Mouse (Mus musculus): ENCODE data around the gene Thbs3. TPM values are rescaled to one million over a fixed set of nuclear protein-coding genes. Genes with fewer than 3 reads are reported as not detected.

Thbs3 gene
- polyA plus RNA-seq, 1 experiment from 2014 or later, result 107 TPM

DNA sequence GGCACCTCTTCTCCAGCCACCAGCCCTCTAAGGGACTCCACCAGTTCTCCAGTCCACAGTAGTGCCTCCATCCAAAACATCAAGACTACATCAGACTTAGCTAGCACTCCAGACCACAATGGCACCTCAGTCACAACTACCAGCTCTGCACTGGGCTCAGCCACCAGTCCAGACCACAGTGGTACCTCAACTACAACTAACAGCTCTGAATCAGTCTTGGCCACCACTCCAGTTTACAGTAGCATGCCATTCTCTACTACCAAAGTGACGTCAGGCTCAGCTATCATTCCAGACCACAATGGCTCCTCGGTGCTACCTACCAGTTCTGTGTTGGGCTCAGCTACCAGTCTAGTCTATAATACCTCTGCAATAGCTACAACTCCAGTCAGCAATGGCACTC is 15.6 kb downstream of the Thbs3 start:
- no peaks in the 10 kb centered on the region for H3K27me3 ChIP-seq
- no peak overlapping the region for H3K9ac ChIP-seq (replicated peaks)
- peaks cover 22% of the 10 kb centered on the region for H3K36me3 ChIP-seq
- 88% methylated on average over 2 of the region's 2 CpGs for WGBS
- peaks cover 33% of the 10 kb centered on the region for H3K4me1 ChIP-seq
- no peak overlapping the region for H3K4me3 ChIP-seq
- H3K9me3 ChIP-seq, result no peaks in the 10 kb centered on the region
- no peak overlapping the region for H3K27ac ChIP-seq (replicated peaks)
- no peak overlapping the region for H3K4me2 ChIP-seq (replicated peaks)
- no peak for ATAC-seq (ENCODE audit: low FRiP score, low read depth)

GRCm38 (mm10) chr3:89231345-89231744 is 16.4 kb downstream of the Thbs3 start:
- H3K9me3 ChIP-seq, result no peaks in the 10 kb centered on the region
- H3K27ac ChIP-seq (replicated peaks), result no peak overlapping the region
- H3K9ac ChIP-seq (replicated peaks), result no peak overlapping the region
- peaks cover 29% of the 10 kb centered on the region for H3K36me3 ChIP-seq
- 78% methylated on average over 7 of the region's 7 CpGs for WGBS
- H3K4me3 ChIP-seq, result no peak overlapping the region
- H3K4me2 ChIP-seq (replicated peaks), result no peak overlapping the region
- ATAC-seq (ENCODE audit: low FRiP score, low read depth), result no peak
- H3K27me3 ChIP-seq, result no peaks in the 10 kb centered on the region
- H3K4me1 ChIP-seq, result peaks cover 27% of the 10 kb centered on the region

DNA sequence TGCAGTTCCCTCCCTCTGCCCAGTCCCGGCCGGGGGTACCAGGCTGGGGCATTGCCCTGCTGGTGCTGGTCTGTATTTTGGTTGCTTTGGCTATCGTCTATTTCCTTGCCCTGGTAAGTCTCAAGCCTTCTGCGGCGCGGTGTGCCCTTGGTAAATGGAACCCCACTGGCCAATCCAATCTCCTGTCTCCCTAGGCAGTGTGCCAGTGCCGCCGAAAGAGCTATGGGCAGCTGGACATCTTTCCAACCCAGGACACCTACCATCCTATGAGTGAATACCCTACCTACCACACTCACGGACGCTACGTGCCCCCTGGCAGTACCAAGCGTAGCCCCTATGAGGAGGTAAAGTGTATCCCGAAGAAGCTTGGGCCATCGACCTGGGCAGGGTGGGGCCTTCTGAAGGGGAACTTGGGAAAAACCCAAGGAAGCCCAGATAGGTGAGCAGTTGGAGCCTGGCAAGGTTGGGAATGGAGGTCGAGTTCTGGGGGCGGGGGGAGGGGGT is 16.8 kb downstream of the Thbs3 start:
- Histone ChIP-seq H3K27me3 (no peaks in the 10 kb centered on the region), H3K9me3 (no peaks in the 10 kb centered on the region), H3K4me1 (peaks cover 24% of the 10 kb centered on the region), H3K4me2 (replicated peaks) (no peak overlapping the region), H3K4me3 (no peak overlapping the region), H3K36me3 (peaks cover 33% of the 10 kb centered on the region), H3K27ac (replicated peaks) (no peak overlapping the region), H3K9ac (replicated peaks) (no peak overlapping the region)
- WGBS, result 82% methylated on average over 16 of the region's 16 CpGs
- no peak for ATAC-seq (ENCODE audit: low FRiP score, low read depth)

GRCm38 (mm10) chr3:89232614-89233013 is 17.6 kb downstream of the Thbs3 start:
- H3K27me3 ChIP-seq, result no peaks in the 10 kb centered on the region
- ATAC-seq (ENCODE audit: low FRiP score, low read depth), result no peak
- H3K4me1 ChIP-seq, result peaks cover 18% of the 10 kb centered on the region
- no peaks in the 10 kb centered on the region for H3K9me3 ChIP-seq
- WGBS, result 84% methylated on average over 6 of the region's 6 CpGs
- no peak overlapping the region for H3K4me3 ChIP-seq
- H3K27ac ChIP-seq (replicated peaks), result no peak overlapping the region
- H3K9ac ChIP-seq (replicated peaks), result no peak overlapping the region
- H3K36me3 ChIP-seq, result peaks cover 39% of the 10 kb centered on the region
- H3K4me2 ChIP-seq (replicated peaks), result no peak overlapping the region

DNA sequence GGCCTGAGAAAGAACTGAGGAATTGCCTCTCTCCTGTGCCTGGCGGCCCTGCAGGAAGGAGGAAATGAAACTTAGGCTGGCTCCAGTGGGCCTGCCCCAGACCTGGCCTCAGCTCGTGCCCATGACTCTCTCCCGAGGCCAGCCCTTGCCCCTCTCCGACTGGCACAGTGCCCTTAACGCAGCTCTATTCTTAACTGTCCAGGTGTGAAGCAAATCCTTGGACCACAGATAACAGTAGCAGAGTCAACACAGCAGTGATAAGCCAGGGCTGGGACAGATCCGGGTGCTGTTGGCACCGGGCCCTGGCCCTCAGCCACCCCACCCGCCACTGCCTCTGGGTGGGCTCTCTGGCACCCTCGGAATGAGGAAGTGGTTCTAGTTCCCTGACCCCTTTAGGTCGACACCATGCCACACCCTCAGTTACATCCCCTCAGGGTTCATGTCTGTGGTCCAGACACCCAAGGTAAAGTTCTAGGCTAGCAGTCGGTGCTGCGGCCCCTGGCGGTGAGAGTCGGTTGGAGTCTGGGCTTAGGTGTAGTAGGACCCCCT is 18.7 kb downstream of the Thbs3 start:
- Histone ChIP-seq H3K27ac (replicated peaks) (no peak overlapping the region), H3K4me3 (no peak overlapping the region)
- no peak for ATAC-seq (ENCODE audit: low FRiP score, low read depth)

GRCm38 (mm10) chr3:89236516-89236915 is 21.5 kb downstream of the Thbs3 start:
- H3K36me3 ChIP-seq, result peaks cover 69% of the 10 kb centered on the region
- no peak overlapping the region for H3K27ac ChIP-seq (replicated peaks)
- no peaks in the 10 kb centered on the region for H3K9me3 ChIP-seq
- H3K9ac ChIP-seq (replicated peaks), result no peak overlapping the region
- H3K27me3 ChIP-seq, result no peaks in the 10 kb centered on the region
- WGBS, result 88% methylated on average over 10 of the region's 10 CpGs
- ATAC-seq (ENCODE audit: low FRiP score, low read depth), result no peak
- no peaks in the 10 kb centered on the region for H3K4me1 ChIP-seq
- H3K4me2 ChIP-seq (replicated peaks), result no peak overlapping the region
- H3K4me3 ChIP-seq, result no peak overlapping the region

More for the DNA sequence above, 18.7 kb downstream of the Thbs3 start:
- H3K9me3 ChIP-seq, result no peaks in the 10 kb centered on the region
- 84% methylated on average over 14 of the region's 14 CpGs for WGBS
- peaks cover 7% of the 10 kb centered on the region for H3K4me1 ChIP-seq
- H3K9ac ChIP-seq (replicated peaks), result no peak overlapping the region
- no peak overlapping the region for H3K4me2 ChIP-seq (replicated peaks)
- H3K36me3 ChIP-seq, result peaks cover 49% of the 10 kb centered on the region
- no peaks in the 10 kb centered on the region for H3K27me3 ChIP-seq

GRCm38 (mm10) chr3:89237682-89238081 is 22.7 kb downstream of the Thbs3 start:
- Histone ChIP-seq H3K27ac (replicated peaks) (no peak overlapping the region), H3K27me3 (no peaks in the 10 kb centered on the region), H3K9ac (replicated peaks) (no peak overlapping the region), H3K4me3 (no peak overlapping the region), H3K4me2 (replicated peaks) (no peak overlapping the region), H3K4me1 (peaks cover 3% of the 10 kb centered on the region; the same call in 1 of the 2 replicates), H3K9me3 (no peaks in the 10 kb centered on the region), H3K36me3 (peaks cover 75% of the 10 kb centered on the region)
- WGBS, result 96% methylated on average over 21 of the region's 21 CpGs
- ATAC-seq (ENCODE audit: low FRiP score, low read depth), result no peak

GRCm38 (mm10) chr3:89238494-89238893 is 23.5 kb downstream of the Thbs3 start:
- no peak overlapping the region for H3K4me3 ChIP-seq
- H3K9me3 ChIP-seq, result no peaks in the 10 kb centered on the region
- H3K27ac ChIP-seq (replicated peaks), result no peak overlapping the region
- ATAC-seq (ENCODE audit: low FRiP score, low read depth), result no peak
- H3K36me3 ChIP-seq, result peaks cover 74% of the 10 kb centered on the region
- H3K4me2 ChIP-seq (replicated peaks), result no peak overlapping the region
- H3K9ac ChIP-seq (replicated peaks), result no peak overlapping the region
- peaks cover 11% of the 10 kb centered on the region for H3K4me1 ChIP-seq
- 66% methylated on average over 10 of the region's 12 CpGs for WGBS
- H3K27me3 ChIP-seq, result no peaks in the 10 kb centered on the region

DNA sequence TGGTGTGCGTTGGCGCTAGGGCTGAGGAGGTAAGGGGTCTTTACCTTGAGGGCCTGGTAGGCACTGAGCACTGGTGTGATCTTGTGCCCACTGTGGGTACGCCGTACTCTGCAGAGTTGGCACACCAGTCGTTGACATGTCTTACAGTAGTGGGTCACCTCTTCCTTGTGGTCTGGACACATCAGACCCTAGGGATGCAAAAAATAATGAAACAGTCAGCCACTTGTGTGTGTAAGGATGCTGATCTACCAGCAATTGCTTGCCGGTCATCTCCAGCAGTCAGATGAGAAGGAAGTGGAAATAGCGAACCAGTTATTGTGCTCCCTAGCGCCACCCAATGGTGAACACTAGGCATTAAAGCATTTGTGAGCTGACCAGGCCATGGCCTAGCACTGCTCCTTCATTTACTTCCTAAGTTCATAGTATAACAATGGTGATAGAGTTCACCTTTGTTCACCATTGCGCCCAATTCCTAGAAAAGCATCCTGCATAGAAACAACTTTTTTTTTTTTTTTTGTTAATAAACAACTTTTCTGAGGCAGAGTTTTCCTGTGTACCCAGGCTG is 27.4 kb downstream of the Thbs3 start:
- Histone ChIP-seq H3K36me3 (peaks cover 38% of the 10 kb centered on the region), H3K4me2 (replicated peaks) (no peak overlapping the region), H3K9me3 (no peaks in the 10 kb centered on the region), H3K4me1 (peaks cover 43% of the 10 kb centered on the region), H3K9ac (replicated peaks) (no peak overlapping the region), H3K27ac (replicated peaks) (no peak overlapping the region), H3K27me3 (peaks cover 8% of the 10 kb centered on the region; the same call in 1 of the 2 replicates), H3K4me3 (no peak overlapping the region)
- 74% methylated on average over 9 of the region's 9 CpGs for WGBS
- ATAC-seq (ENCODE audit: low FRiP score, low read depth), result no peak

DNA sequence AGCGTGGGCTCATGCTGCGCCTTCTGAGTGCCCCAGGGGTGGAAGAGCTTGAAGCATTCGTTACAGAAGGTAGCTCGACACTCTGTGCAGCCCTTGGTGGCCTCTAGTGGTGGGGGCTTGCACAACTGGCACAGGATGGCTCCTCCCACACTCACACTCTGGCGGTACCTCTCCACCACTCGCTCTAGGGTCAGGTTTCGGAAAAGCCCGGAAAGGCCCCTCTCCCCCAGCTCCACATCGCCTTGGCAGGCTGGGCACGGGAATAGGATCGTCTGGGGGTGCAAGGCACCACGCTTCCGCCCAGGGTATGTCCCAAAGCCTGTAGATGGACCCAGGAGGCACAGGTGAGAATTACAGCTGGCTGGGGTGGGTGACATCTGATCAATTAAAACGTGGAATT is 28.6 kb downstream of the Thbs3 start:
- peak; percentile 23; the same call in 1 of the 2 replicates for ATAC-seq (ENCODE audit: low FRiP score, low read depth)

GRCm38 (mm10) chr3:89244158-89244981 is 29.4 kb downstream of the Thbs3 start:
- Histone ChIP-seq H3K9ac (replicated peaks) (peak overlapping the region; percentile 71), H3K4me1 (peaks cover 47% of the 10 kb centered on the region), H3K36me3 (peaks cover 21% of the 10 kb centered on the region), H3K27me3 (peaks cover 8% of the 10 kb centered on the region; the same call in 1 of the 2 replicates), H3K27ac (replicated peaks) (peak overlapping the region; percentile 90), H3K4me3 (peak overlapping the region; percentile 78), H3K4me2 (replicated peaks) (peak overlapping the region; percentile 91), H3K9me3 (no peaks in the 10 kb centered on the region)
- 10% methylated on average over 25 of the region's 25 CpGs for WGBS
- ATAC-seq (ENCODE audit: low FRiP score, low read depth), result peak; percentile 9

More for the DNA sequence above, 28.6 kb downstream of the Thbs3 start:
- Histone ChIP-seq H3K4me3 (peak overlapping the region; percentile 78), H3K27me3 (peaks cover 8% of the 10 kb centered on the region; the same call in 1 of the 2 replicates), H3K9ac (replicated peaks) (peak overlapping the region; percentile 71), H3K4me1 (peaks cover 47% of the 10 kb centered on the region), H3K36me3 (peaks cover 26% of the 10 kb centered on the region), H3K9me3 (no peaks in the 10 kb centered on the region), H3K4me2 (replicated peaks) (peak overlapping the region; percentile 91), H3K27ac (replicated peaks) (peak overlapping the region; percentile 90)
- 13% methylated on average over 14 of the region's 14 CpGs for WGBS

All from midbrain, embryonic 12.5 days (tissue).